Mouse (Mus musculus): ENCODE data around the gene Serpinb6a.

DNA sequence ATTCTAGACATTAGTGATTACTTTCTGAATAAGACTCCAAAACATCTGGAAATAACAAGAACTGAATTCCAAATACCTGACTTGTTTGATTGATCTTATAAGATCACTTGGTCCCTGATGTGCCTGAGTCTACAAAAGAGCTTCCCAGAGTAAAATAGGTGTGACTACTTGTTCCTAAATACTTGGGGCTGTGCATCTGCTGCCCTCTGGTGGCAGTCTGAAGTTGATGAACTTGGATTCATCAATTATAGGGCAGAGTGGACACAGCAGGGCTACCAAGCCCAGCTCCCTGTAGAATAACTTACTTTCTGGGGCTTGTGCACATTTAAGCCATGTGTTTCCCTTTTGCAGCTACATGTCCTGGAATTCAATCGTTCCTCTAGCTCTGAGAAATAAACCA is 7.4 kb downstream of the Serpinb6a start:
- TF ChIP-seq POLR2A (IDR thresholded peaks at IDR 0.05; ENCODE audit: low read depth, low read length) (no peak), CTCF (IDR thresholded peaks at IDR 0.05; ENCODE audit: extremely low read depth, insufficient read length, insufficient replicate concordance, low read depth, low read length) (peak; percentile 56; the same call in 1 of the 2 replicates)

All from small intestine, adult 2 months (tissue).